Mouse (Mus musculus) neural tube, embryonic 12.5 days (tissue): ENCODE measurements around the gene Gtf2h1. TPM values are rescaled to one million over a fixed set of nuclear protein-coding genes. Genes with fewer than 3 reads are reported as not detected.

Experiments
- ATAC-seq: fragments of 200-750 bp; cut with Nextera tagmentation; 2 replicates; pipeline ENCODE4 v1.8.0; 2017; ENCODE audit warnings: low read depth, mild to moderate bottlenecking, moderate TSS enrichment, moderate library complexity; ENCODE audit not compliant: low FRiP score
- H3K27ac ChIP-seq: fragments of 300-500 bp; sonication (generic); 2 replicates; pipeline ENCODE4 v1.5.1; 2016
- H3K27me3 ChIP-seq: fragments of 300-500 bp; sonication (generic); replicated peaks from 2 replicates; pipeline ENCODE4 v1.6.1; 2016; ENCODE audit warnings: mild to moderate bottlenecking
- H3K36me3 ChIP-seq: fragments of 300-500 bp; sonication (generic); 2 replicates; pipeline ENCODE4 v1.6.1; 2016; ENCODE audit warnings: mild to moderate bottlenecking
- H3K4me1 ChIP-seq: fragments of 300-500 bp; sonication (generic); 2 replicates; pipeline ENCODE4 v1.6.1; 2016
- H3K4me2 ChIP-seq: fragments of 300-500 bp; sonication (generic); replicated peaks from 2 replicates; pipeline ENCODE4 v1.6.1; 2016; ENCODE audit warnings: mild to moderate bottlenecking
- H3K4me3 ChIP-seq: fragments of 300-500 bp; sonication (generic); 2 replicates; pipeline ENCODE4 v1.5.1; 2016
- H3K9ac ChIP-seq: fragments of 300-500 bp; sonication (generic); 2 replicates; pipeline ENCODE4 v1.6.1; 2016; ENCODE audit warnings: mild to moderate bottlenecking
- H3K9me3 ChIP-seq: fragments of 300-500 bp; sonication (generic); 2 replicates; pipeline ENCODE4 v1.6.1; 2016; ENCODE audit warnings: mild to moderate bottlenecking
- WGBS: fragments of 180-500 bp; shearing (Covaris S2); methylation state at CpG from one replicate; pipeline ENCODE4 v1.1.7; 2016; 5-methylcytosine and 5-hydroxymethylcytosine counted together
- polyA plus RNA-seq: library from polyadenylated mRNA; unstranded; fragments of >200 nt; fragmentation: Nextera tagmentation; extraction: Ambion mirVana; gene quantifications from 2 replicates; pipeline ENCODE4 v1.2.1, GENCODE M21; 2016

Gene Gtf2h1
- polyA plus RNA-seq, 1 experiment from 2014 or later: 46.4 TPM

- WGBS: 93% methylated on average over 4 of the region's 4 CpGs
- Histone ChIP-seq H3K4me1 (peaks cover 18% of the 10 kb centered on the region), H3K36me3 (peaks cover 5% of the 10 kb centered on the region), H3K4me3 (no peak overlapping the region), H3K9me3 (no peaks in the 10 kb centered on the region), H3K27me3 (peaks cover 3% of the 10 kb centered on the region; the same call in 1 of the 2 replicates), H3K4me2 (no peak overlapping the region), H3K9ac (no peak overlapping the region), H3K27ac (no peak overlapping the region)
- no peak for ATAC-seq
Observed at GRCm38 (mm10) chr7:46843576-46843975, 47.7 kb downstream of the Gtf2h1 start.

- Histone ChIP-seq H3K4me2 (peak overlapping the region; percentile 94), H3K36me3 (peaks cover 21% of the 10 kb centered on the region), H3K27ac (peak overlapping the region; percentile 46), H3K9ac (peak overlapping the region; percentile 85), H3K4me1 (peaks cover 10% of the 10 kb centered on the region; the same call in 1 of the 2 replicates), H3K27me3 (0 out of 2 replicates have a peak, but pooled peaks cover 3% of the 10 kb centered on the region), H3K4me3 (peak overlapping the region; percentile 76), H3K9me3 (no peaks in the 10 kb centered on the region)
- ATAC-seq: peak; percentile 88
- under 1% methylated on average over 51 of the region's 51 CpGs for WGBS
Observed at GRCm38 (mm10) chr7:46845211-46845977, 49.5 kb downstream of the Gtf2h1 start.

GRCm38 (mm10) chr7:46845978-46846485 lies 50.1 kb downstream of the Gtf2h1 start:
- WGBS: under 1% methylated on average over 36 of the region's 36 CpGs
- no peak; the same call in 1 of the 2 replicates for ATAC-seq
- Histone ChIP-seq H3K27me3 (0 out of 2 replicates have a peak, but pooled peaks cover 3% of the 10 kb centered on the region), H3K9me3 (no peaks in the 10 kb centered on the region), H3K4me1 (peaks cover 10% of the 10 kb centered on the region; the same call in 1 of the 2 replicates), H3K27ac (peak overlapping the region; percentile 46), H3K9ac (peak overlapping the region; percentile 85), H3K4me3 (peak overlapping the region; percentile 76), H3K4me2 (peak overlapping the region; percentile 94), H3K36me3 (peaks cover 22% of the 10 kb centered on the region)

GRCm38 (mm10) chr7:46846486-46847244 lies 50.8 kb downstream of the Gtf2h1 start:
- peak overlapping the region; percentile 94 for H3K4me2 ChIP-seq
- peaks cover 10% of the 10 kb centered on the region; the same call in 1 of the 2 replicates for H3K4me1 ChIP-seq
- ATAC-seq: peak; percentile 39
- no peak overlapping the region for H3K27ac ChIP-seq
- H3K9me3 ChIP-seq: no peaks in the 10 kb centered on the region
- H3K27me3 ChIP-seq: no peaks in the 10 kb centered on the region
- H3K4me3 ChIP-seq: peak overlapping the region; percentile 76
- 1% methylated on average over 28 of the region's 28 CpGs for WGBS
- peak overlapping the region; percentile 85 for H3K9ac ChIP-seq
- H3K36me3 ChIP-seq: peaks cover 28% of the 10 kb centered on the region

DNA sequence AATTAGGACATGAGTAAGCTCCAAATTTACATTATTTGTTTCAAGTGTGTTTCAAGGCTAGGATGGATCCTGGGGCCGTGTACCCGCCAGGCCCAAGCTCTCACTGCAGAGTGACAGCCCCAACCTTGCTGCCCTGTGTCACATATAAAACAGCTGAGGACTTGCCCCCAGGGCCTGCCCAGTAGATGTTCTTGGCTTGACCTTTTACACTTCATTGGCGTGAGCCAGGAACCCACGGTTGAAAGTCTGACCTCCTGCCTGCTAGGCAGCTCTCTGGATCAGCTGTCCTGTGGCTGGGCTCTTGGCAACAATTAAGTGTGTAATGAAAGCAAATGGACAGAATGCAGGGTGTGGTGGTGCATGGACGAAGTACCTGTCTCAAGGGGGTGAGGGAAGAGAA lies 53.4 kb downstream of the Gtf2h1 start:
- WGBS: 73% methylated on average over 5 of the region's 5 CpGs
- Histone ChIP-seq H3K9me3 (no peaks in the 10 kb centered on the region), H3K4me2 (no peak overlapping the region), H3K27ac (no peak overlapping the region), H3K4me1 (peaks cover 10% of the 10 kb centered on the region; the same call in 1 of the 2 replicates), H3K27me3 (no peaks in the 10 kb centered on the region), H3K36me3 (peaks cover 53% of the 10 kb centered on the region), H3K9ac (no peak overlapping the region), H3K4me3 (no peak overlapping the region)
- no peak for ATAC-seq

DNA sequence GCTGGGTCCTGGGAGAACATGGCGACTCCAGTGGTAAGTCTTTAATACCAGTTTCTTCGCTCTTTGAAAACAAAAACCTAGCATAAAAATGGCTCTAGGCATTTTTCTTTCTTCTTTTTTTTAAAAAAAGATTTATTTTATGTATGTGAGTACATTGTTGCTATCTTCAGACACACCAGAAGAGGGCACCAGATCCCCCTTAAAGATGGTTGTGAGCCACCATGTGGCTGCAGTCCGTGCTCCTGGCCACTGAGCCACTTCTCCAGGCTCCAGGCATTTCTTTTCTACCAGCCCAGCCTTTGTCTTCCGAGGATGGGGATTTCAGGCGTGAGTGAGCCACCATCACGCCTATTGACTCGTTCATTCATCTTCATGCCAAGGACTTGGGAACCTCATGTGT lies 55.1 kb downstream of the Gtf2h1 start:
- Histone ChIP-seq H3K9me3 (no peaks in the 10 kb centered on the region), H3K27ac (no peak overlapping the region), H3K4me2 (no peak overlapping the region), H3K36me3 (peaks cover 71% of the 10 kb centered on the region), H3K9ac (no peak overlapping the region), H3K4me1 (peaks cover 8% of the 10 kb centered on the region; the same call in 1 of the 2 replicates), H3K4me3 (no peak overlapping the region), H3K27me3 (no peaks in the 10 kb centered on the region)
- no peak for ATAC-seq
- WGBS: 52% methylated on average over 7 of the region's 7 CpGs

GRCm38 (mm10) chr7:46852666-46853065 lies 56.8 kb downstream of the Gtf2h1 start:
- 88% methylated on average over 1 of the region's 1 CpGs for WGBS
- Histone ChIP-seq H3K27me3 (no peaks in the 10 kb centered on the region), H3K4me2 (no peak overlapping the region), H3K4me1 (no peaks in the 10 kb centered on the region), H3K9ac (no peak overlapping the region), H3K36me3 (peaks cover 75% of the 10 kb centered on the region), H3K4me3 (no peak overlapping the region), H3K9me3 (no peaks in the 10 kb centered on the region), H3K27ac (no peak overlapping the region)
- ATAC-seq: no peak

GRCm38 (mm10) chr7:46853365-46853764 lies 57.5 kb downstream of the Gtf2h1 start:
- H3K36me3 ChIP-seq: peaks cover 72% of the 10 kb centered on the region
- 85% methylated on average over 9 of the region's 9 CpGs for WGBS
- no peaks in the 10 kb centered on the region for H3K9me3 ChIP-seq
- H3K9ac ChIP-seq: no peak overlapping the region
- no peak overlapping the region for H3K27ac ChIP-seq
- H3K4me1 ChIP-seq: no peaks in the 10 kb centered on the region
- no peaks in the 10 kb centered on the region for H3K27me3 ChIP-seq
- ATAC-seq: no peak
- no peak overlapping the region for H3K4me3 ChIP-seq
- no peak overlapping the region for H3K4me2 ChIP-seq

DNA sequence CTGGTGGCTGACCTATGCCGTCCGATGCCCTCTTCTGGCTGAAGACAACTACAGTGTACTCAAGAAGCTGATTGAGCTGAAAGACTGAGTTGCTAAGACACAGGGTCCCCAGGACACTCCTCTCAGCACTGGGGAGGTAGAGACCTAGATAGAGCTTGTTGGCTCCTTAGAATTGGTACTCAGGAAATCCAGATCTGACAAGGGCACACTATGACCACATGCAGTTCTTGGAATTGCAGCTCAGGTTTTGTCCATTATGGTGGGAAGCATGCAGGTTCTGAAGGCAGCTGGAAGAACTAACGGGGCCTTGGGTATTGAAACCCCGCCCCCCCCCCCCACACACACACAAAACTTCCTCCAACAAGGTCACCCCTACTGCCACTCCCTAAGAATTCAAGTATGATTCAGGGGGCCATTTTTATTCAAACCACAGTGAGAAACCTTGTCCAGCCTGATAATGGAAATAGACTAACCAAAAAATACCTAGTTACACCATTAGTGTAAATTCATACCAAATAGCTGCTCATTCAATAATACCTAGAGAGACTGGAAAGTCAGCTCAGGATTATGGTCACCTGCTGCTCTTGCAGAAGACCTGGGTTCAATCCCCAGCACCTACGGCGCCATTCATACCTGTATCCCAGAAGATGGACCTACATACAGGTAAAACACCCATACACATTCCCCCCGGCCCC lies 60.1 kb downstream of the Gtf2h1 start:
- no peak for ATAC-seq
- no peak overlapping the region for H3K4me2 ChIP-seq
- no peaks in the 10 kb centered on the region for H3K9me3 ChIP-seq
- peaks cover 53% of the 10 kb centered on the region for H3K36me3 ChIP-seq
- no peak overlapping the region for H3K27ac ChIP-seq
- H3K27me3 ChIP-seq: no peaks in the 10 kb centered on the region
- H3K4me3 ChIP-seq: no peak overlapping the region
- H3K4me1 ChIP-seq: no peaks in the 10 kb centered on the region
- 70% methylated on average over 7 of the region's 7 CpGs for WGBS
- no peak overlapping the region for H3K9ac ChIP-seq

DNA sequence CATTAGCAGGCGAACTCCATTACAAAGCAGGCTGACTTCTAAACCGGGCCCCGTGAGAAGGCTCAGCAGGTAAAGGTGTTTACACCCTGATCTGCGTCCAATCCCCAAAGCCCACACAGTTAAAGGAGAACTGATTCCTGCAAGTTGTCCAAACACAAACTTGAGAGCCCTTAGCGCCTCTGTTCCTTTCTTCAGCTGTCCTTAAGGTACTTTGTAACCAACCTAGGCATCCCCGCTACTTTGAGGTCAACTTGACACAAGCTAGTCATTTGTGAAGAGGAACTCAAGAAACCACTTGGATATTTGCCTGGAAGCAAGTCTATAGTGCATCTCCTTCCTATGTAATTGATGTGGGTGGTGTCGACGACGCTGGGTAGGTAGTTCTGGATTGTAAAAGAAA lies 61.5 kb downstream of the Gtf2h1 start:
- Histone ChIP-seq H3K9ac (no peak overlapping the region), H3K36me3 (peaks cover 39% of the 10 kb centered on the region), H3K4me1 (no peaks in the 10 kb centered on the region), H3K4me3 (no peak overlapping the region), H3K27ac (no peak overlapping the region), H3K4me2 (no peak overlapping the region), H3K9me3 (no peaks in the 10 kb centered on the region), H3K27me3 (no peaks in the 10 kb centered on the region)
- WGBS: 77% methylated on average over 9 of the region's 9 CpGs
- ATAC-seq: no peak

DNA sequence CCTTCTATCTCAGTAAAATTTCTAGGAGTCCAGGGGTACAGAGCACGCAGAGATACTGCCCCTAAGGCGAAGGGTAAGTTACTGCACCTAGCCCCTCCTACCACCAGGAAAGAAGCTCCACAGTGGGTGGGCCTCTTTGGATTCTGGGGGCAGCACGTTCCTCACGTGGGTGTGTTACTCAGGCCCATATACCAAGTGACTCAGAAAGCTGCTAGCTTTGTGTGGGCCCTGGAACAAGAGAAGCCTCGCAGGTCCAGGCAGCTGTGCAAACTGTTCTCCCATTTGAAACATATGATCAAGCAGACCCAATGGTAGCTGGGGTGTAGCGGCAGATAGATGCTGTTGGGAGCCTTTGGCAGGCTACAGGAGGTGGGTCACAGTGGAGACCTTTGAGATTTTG lies 63.1 kb downstream of the Gtf2h1 start:
- WGBS: 60% methylated on average over 6 of the region's 6 CpGs

DNA sequence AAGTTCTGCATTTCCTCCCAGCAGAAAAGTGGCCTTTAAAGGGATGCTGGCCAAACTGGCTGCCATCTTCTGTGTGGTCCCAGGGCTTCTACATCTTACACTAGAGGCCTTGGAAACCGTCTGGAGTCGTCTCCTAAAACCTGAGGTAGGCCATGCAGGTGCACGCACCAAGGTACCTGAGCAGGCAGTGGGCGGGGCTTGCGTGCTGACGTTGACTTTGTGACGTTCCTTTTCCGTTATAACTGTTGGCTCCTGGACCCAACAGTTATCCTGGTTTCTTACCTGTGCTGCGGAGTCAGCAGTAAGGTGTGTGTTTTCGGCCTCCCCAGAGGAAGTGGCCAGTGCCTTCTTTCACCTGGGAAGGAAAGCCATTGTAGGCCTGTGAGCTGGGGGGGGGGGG lies 65.1 kb downstream of the Gtf2h1 start, which contains the start of gene Ldhc:
Gene Ldhc, plus strand, starts transcription at position 208 of the 400 bp plus-strand sequence.
- Histone ChIP-seq H3K4me3 (no peak within 1 kb of the TSS), H3K27me3 (no peaks in the 10 kb centered on the region), H3K9me3 (no peaks in the 10 kb centered on the region), H3K36me3 (peaks cover 5% of the 10 kb centered on the region), H3K4me2 (no peak within 1 kb of the TSS), H3K4me1 (no peaks in the 10 kb centered on the region), H3K9ac (no peak within 1 kb of the TSS), H3K27ac (no peak within 1 kb of the TSS)
- ATAC-seq: no peak
- WGBS: 40% methylated on average over 10 of the region's 10 CpGs

More for the DNA sequence above, 63.1 kb downstream of the Gtf2h1 start:
- no peak overlapping the region for H3K4me3 ChIP-seq
- H3K27ac ChIP-seq: no peak overlapping the region
- peaks cover 24% of the 10 kb centered on the region for H3K36me3 ChIP-seq
- no peak overlapping the region for H3K4me2 ChIP-seq
- no peak overlapping the region for H3K9ac ChIP-seq
- no peaks in the 10 kb centered on the region for H3K9me3 ChIP-seq
- no peaks in the 10 kb centered on the region for H3K27me3 ChIP-seq
- no peaks in the 10 kb centered on the region for H3K4me1 ChIP-seq
- no peak for ATAC-seq
